In the genomic region with DNA sequence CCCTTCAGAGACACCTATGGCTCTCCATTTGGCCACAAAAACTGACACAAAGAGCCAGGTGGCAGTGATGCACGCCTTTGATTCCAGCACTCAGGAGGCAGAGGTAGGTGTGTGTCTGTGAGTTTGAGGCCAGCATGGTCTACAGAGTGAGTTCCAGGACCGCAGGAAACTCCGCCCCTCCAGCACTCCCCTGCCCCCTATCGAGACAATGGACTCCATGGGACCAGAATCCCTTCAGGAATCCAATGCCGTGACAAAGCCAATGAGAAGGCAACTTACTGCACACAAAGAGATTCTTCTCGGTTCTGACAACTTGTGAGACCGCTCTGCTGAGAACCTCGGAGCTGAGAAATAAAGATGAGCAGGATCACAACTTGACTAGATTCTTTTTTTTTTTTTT, we compare ENCODE assay signal across 26 mouse cellular contexts. TPM values are rescaled to one million over a fixed set of nuclear protein-coding genes. Genes with fewer than 3 reads are reported as not detected.
"Had no signal": no experiment of that assay in that cellular context is flagged by ENCODE, and none has a peak within 500 bp of the region (broad histone marks: within the 10 kb centered on the region; RNA-seq: fewer than 3 reads in every experiment).

No protein-coding gene starts in this region.

- H3K9me3 ChIP-seq: liver, embryonic 15.5 days; midbrain, embryonic 12.5 days; neural tube, embryonic 13.5 days; neural tube, embryonic 15.5 days; stomach, embryonic 15.5 days had no signal

- DNase-seq: liver, postnatal 0 days; lung, embryonic 14.5 days; lung, postnatal 10 days; lung, postnatal 4 days; midbrain, embryonic 14.5 days; retina, postnatal 1 day; right cerebral cortex, adult 18-20 months; right cerebral cortex, postnatal 25 days; right cerebral cortex, postnatal 4 days; spleen, adult 18-20 months; thymus, adult 2 months; thymus, postnatal 25 days; thymus, postnatal 4 days had no signal

- H3K4me2 ChIP-seq: liver, embryonic 15.5 days; lung, embryonic 14.5 days; midbrain, embryonic 12.5 days; neural tube, embryonic 13.5 days; neural tube, embryonic 15.5 days; stomach, embryonic 15.5 days had no signal

- ATAC-seq: liver, postnatal 0 days had no signal

- H3K27me3 ChIP-seq: stomach, embryonic 15.5 days had no signal

- H3K9ac ChIP-seq: liver, embryonic 15.5 days; liver, postnatal 0 days; lung, embryonic 14.5 days; midbrain, embryonic 12.5 days; neural tube, embryonic 13.5 days; neural tube, embryonic 15.5 days; stomach, embryonic 15.5 days had no signal

- H3K4me3 ChIP-seq: liver, embryonic 15.5 days; midbrain, embryonic 12.5 days; myocyte; neural tube, embryonic 13.5 days; neural tube, embryonic 15.5 days; stomach, embryonic 15.5 days had no signal

- H3K27ac ChIP-seq: liver, embryonic 15.5 days; midbrain, embryonic 12.5 days; neural tube, embryonic 13.5 days; neural tube, embryonic 15.5 days; stomach, embryonic 15.5 days; stomach, postnatal 0 days had no signal

RNA-seq across cellular contexts. Expression of a gene that starts 5.3 kb away (rescaled TPM):
- total RNA-seq: megakaryocyte, adult 5-6 weeks had no signal

RNA-seq across cellular contexts. Expression of a gene that starts 35.3 kb away (rescaled TPM):
- total RNA-seq: megakaryocyte, adult 5-6 weeks; megakaryocyte-erythroid progenitor cell, adult 5-6 weeks had no signal
- polyA plus RNA-seq: liver, embryonic 15.5 days; liver, postnatal 0 days; lung, embryonic 14.5 days; midbrain, embryonic 12.5 days; midbrain, embryonic 14.5 days; myocyte; neural tube, embryonic 11.5 days; neural tube, embryonic 13.5 days; small intestine, adult 2 months; testis, adult 2 months; urinary bladder, adult 2 months had no signal
